Mouse (Mus musculus) intestine, embryonic 15.5 days (tissue): ENCODE measurements around the gene Vdac2. TPM values are rescaled to one million over a fixed set of nuclear protein-coding genes. Genes with fewer than 3 reads are reported as not detected.

Experiments used
- ATAC-seq: fragments of 200-750 bp; cut with Nextera tagmentation; 2 replicates; pipeline ENCODE4 v1.8.0; 2017; ENCODE audit warnings: moderate TSS enrichment, moderate library complexity
- H3K27ac ChIP-seq: fragments of 300-500 bp; sonication (generic); 2 replicates; pipeline ENCODE4 v1.5.1; 2015; ENCODE audit warnings: mild to moderate bottlenecking, inconsistent platforms
- H3K27me3 ChIP-seq: fragments of 300-500 bp; sonication (generic); replicated peaks from 2 replicates; pipeline ENCODE4 v1.6.1; 2015; ENCODE audit warnings: inconsistent platforms
- H3K36me3 ChIP-seq: fragments of 300-500 bp; sonication (generic); 2 replicates; pipeline ENCODE4 v1.6.1; 2015; ENCODE audit warnings: inconsistent platforms
- H3K4me1 ChIP-seq: fragments of 300-500 bp; sonication (generic); replicated peaks from 2 replicates; pipeline ENCODE4 v1.6.1; 2015; ENCODE audit warnings: inconsistent platforms
- H3K4me2 ChIP-seq: fragments of 300-500 bp; sonication (generic); replicated peaks from 2 replicates; pipeline ENCODE4 v1.6.1; 2015; ENCODE audit warnings: mild to moderate bottlenecking, inconsistent platforms
- H3K4me3 ChIP-seq: fragments of 300-500 bp; sonication (generic); replicated peaks from 2 replicates; pipeline ENCODE4 v1.5.1; 2015; ENCODE audit warnings: inconsistent platforms
- H3K9ac ChIP-seq: fragments of 300-500 bp; sonication (generic); 2 replicates; pipeline ENCODE4 v1.6.1; 2015; ENCODE audit warnings: inconsistent platforms
- H3K9me3 ChIP-seq: fragments of 300-500 bp; sonication (generic); 2 replicates; pipeline ENCODE4 v1.6.1; 2016; ENCODE audit warnings: inconsistent platforms
- WGBS: fragments of 180-500 bp; shearing (Covaris S2); methylation state at CpG from one replicate; pipeline ENCODE4 v1.1.7; 2015; 5-methylcytosine and 5-hydroxymethylcytosine counted together
- polyA plus RNA-seq: library from polyadenylated mRNA; unstranded; fragments of >200 nt; fragmentation: Nextera tagmentation; extraction: Ambion mirVana; gene quantifications from 2 replicates; pipeline ENCODE4 v1.2.1, GENCODE M21; 2015

Vdac2 gene
- 368 and 384 TPM in 2 replicates for polyA plus RNA-seq

DNA sequence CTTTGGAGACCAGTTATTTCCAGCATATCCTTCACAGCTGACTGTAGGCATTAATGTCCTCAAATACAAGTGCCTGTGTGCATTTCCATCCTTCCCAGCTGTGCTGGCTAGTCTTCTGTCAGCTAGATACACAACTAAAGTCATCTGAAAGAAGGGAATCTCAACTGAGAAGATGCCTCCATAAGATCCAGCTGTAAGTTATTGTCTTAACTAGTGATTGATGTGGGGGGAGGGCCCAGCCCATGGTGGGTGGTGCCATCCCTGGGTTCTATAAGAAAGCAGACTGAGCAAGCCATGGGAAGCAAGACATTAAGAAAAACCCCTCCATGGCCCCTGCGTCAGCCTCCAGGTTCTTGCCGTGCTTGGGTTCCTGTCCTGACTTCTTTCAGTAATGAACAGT lies at the start of gene Vdac2:
Vdac2 (plus strand) TSS at position 301 of the 400 bp plus-strand sequence.
- H3K4me3 ChIP-seq, result no peak within 1 kb of the TSS
- no peak for ATAC-seq
- H3K27ac ChIP-seq, result peak within 1 kb of the TSS; percentile 82; the same call in 1 of the 2 replicates
- no peaks in the 10 kb centered on the region for H3K9me3 ChIP-seq
- no peaks in the 10 kb centered on the region for H3K36me3 ChIP-seq
- no peak within 1 kb of the TSS for H3K9ac ChIP-seq
- H3K4me1 ChIP-seq, result peaks cover 25% of the 10 kb centered on the region
- no peaks in the 10 kb centered on the region for H3K27me3 ChIP-seq
- 85% methylated on average over 2 of the region's 2 CpGs for WGBS
- H3K4me2 ChIP-seq, result peak within 1 kb of the TSS; percentile 30; the same call in 1 of the 2 replicates

DNA sequence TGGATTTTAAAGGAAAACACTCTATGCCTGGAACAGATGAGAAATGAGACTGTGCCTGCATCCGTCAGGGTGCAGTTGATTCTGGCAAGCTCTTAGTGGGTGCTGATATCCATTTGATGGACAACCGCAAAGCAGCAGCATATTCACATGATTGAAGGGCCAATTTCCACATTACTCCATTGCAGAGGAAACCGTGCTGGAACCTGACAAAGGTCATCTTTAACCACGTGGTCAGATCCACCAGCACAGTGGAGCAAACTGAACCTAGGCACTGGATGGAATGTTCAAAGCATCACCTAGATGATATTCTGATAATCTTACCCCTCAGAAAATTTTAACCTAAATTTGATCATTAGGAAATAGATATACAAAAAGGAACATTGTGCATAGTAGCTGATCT lies 48.8 kb upstream of the Vdac2 start:
- no peak for ATAC-seq

DNA sequence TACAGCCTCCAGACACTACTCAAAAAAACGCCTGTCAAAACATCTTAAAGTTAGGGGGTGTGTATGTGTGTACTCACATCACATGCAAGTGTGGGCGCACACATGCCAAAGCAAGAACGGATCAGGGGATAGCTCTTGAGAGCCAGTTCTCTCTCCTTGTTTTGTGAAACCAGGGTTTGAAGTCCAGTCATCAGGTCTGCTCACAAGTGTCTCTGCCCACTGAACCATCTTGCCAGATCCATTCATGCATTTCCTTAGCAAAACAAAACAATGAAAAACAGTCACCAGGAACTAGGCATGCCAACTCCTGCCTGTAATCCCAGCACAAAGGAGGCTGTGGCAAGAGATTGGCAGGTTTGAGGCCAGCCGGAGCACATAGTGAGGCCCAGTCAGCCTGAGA lies 38.5 kb upstream of the Vdac2 start:
- no peak overlapping the region for H3K9ac ChIP-seq
- no peak overlapping the region for H3K27ac ChIP-seq
- H3K27me3 ChIP-seq, result no peaks in the 10 kb centered on the region
- H3K4me3 ChIP-seq, result no peak overlapping the region
- peaks cover 3% of the 10 kb centered on the region; the same call in 1 of the 2 replicates for H3K4me1 ChIP-seq
- no peak overlapping the region for H3K4me2 ChIP-seq
- ATAC-seq, result no peak
- H3K9me3 ChIP-seq, result no peaks in the 10 kb centered on the region
- 87% methylated on average over 4 of the region's 4 CpGs for WGBS
- H3K36me3 ChIP-seq, result 0 out of 2 replicates have a peak, but pooled peaks cover 6% of the 10 kb centered on the region

More for the DNA sequence above, 48.8 kb upstream of the Vdac2 start:
- 93% methylated on average over 4 of the region's 4 CpGs for WGBS
- no peak overlapping the region for H3K27ac ChIP-seq
- H3K9me3 ChIP-seq, result no peaks in the 10 kb centered on the region
- no peak overlapping the region for H3K9ac ChIP-seq
- no peaks in the 10 kb centered on the region for H3K27me3 ChIP-seq
- H3K4me1 ChIP-seq, result no peaks in the 10 kb centered on the region
- H3K4me3 ChIP-seq, result no peak overlapping the region
- peaks cover 13% of the 10 kb centered on the region; the same call in 1 of the 2 replicates for H3K36me3 ChIP-seq
- no peak overlapping the region for H3K4me2 ChIP-seq

DNA sequence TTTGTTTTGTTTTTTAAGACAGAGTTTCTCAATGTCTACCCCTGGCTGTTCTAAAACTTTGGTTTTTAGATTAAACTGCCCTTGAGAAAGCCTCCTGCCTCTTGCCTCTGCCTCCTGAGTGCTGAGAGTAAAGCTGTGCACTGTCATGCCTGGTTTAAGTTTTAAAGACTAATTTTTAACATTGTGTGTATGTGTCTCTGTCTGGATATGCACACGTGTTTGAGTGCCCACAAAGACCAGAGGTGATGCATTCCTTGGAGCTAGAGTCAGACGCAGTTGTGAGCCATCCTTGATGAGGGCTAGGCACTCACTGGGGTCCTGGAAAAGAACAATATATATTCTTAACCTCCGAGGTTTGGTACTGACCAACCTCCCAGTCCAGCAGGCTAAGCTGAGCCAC lies 37.7 kb upstream of the Vdac2 start:
- WGBS, result 88% methylated on average over 3 of the region's 3 CpGs
- no peak overlapping the region for H3K9ac ChIP-seq
- H3K36me3 ChIP-seq, result 0 out of 2 replicates have a peak, but pooled peaks cover 6% of the 10 kb centered on the region
- no peak overlapping the region for H3K27ac ChIP-seq
- no peak for ATAC-seq
- no peaks in the 10 kb centered on the region for H3K9me3 ChIP-seq
- no peak overlapping the region for H3K4me3 ChIP-seq
- H3K4me2 ChIP-seq, result no peak overlapping the region
- peaks cover 3% of the 10 kb centered on the region; the same call in 1 of the 2 replicates for H3K4me1 ChIP-seq
- H3K27me3 ChIP-seq, result no peaks in the 10 kb centered on the region

DNA sequence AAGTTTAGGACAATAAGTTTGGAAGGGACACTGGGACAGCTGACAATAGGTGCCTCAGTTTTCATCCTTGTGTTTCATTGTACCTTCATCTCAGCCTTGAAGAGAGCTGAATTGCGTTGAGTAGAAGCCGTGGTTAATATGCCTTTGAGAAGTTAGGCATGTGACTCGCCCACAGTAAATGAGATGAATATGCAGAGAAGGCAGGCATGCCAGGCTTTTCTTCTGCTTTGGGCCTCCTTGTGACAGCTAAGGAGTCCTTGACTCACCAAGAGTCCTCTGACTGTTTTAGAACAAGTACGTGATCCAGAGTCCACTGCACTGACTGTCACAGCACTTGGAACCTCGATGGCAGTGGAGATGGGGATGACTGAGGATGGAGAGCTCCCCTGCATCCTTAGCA lies 36.9 kb upstream of the Vdac2 start:
- H3K9me3 ChIP-seq, result no peaks in the 10 kb centered on the region
- 90% methylated on average over 5 of the region's 5 CpGs for WGBS
- H3K4me2 ChIP-seq, result no peak overlapping the region
- no peak overlapping the region for H3K27ac ChIP-seq
- H3K27me3 ChIP-seq, result no peaks in the 10 kb centered on the region
- no peak for ATAC-seq
- H3K36me3 ChIP-seq, result 0 out of 2 replicates have a peak, but pooled peaks cover 6% of the 10 kb centered on the region
- peaks cover 3% of the 10 kb centered on the region; the same call in 1 of the 2 replicates for H3K4me1 ChIP-seq
- no peak overlapping the region for H3K4me3 ChIP-seq
- no peak overlapping the region for H3K9ac ChIP-seq

DNA sequence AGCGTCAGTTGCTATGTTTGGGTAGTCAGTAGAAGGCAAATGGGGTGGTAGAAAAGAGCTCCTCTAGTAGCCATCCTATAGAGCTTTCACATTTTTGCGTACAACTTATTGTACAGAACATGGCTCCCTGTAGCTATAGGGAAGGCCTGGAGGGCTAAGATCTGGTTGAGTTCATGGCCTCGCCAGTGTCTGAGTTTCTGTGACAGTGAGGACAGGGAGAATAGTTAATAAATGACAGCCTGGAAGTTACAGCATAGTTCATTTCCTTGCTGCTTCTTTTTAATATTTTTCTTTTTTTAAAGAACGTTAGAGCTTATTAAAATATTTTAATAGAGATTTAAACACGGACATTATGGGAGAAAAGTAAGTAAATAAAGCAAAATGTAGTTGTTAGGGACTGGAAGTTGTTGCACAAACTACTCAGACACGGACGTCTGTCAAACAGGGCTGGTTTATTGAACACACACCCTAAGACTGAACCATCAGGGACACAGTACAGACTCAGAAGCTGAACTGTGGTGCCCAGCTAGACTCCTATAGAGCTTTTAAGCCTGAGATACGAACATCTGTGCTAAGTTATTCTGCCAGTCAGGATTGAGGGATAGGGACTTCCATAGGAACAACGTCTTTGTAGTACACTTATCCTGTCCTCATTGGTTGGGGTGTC lies 34.3 kb upstream of the Vdac2 start:
- H3K4me3 ChIP-seq, result no peak overlapping the region
- WGBS, result 73% methylated on average over 9 of the region's 9 CpGs
- no peak overlapping the region for H3K9ac ChIP-seq
- no peak overlapping the region for H3K4me2 ChIP-seq
- H3K4me1 ChIP-seq, result peaks cover 3% of the 10 kb centered on the region; the same call in 1 of the 2 replicates
- ATAC-seq, result peak; percentile 80
- H3K27me3 ChIP-seq, result no peaks in the 10 kb centered on the region
- 0 out of 2 replicates have a peak overlapping the region, but pooled peaks have one; percentile 27 for H3K27ac ChIP-seq
- H3K9me3 ChIP-seq, result no peaks in the 10 kb centered on the region
- 0 out of 2 replicates have a peak, but pooled peaks cover 4% of the 10 kb centered on the region for H3K36me3 ChIP-seq

DNA sequence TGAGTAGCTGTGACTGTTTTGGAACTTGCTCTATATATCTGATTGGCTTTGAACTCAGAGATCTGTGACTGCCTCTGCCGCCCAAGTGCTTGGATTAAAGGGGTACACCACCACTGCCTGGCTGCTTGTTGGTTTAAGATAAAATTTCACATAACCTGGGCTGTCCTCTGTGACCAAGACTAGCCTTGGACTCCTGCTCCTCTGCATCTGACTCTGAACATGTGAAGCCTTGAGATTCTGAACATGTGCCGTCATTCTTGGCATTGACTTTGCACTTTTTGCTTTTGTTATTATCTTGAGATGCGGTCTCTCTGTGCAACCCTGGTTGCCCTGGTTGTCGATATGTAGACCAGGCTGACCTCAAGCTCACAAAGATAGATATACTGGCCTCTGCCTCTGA lies 33.3 kb upstream of the Vdac2 start:
- Histone ChIP-seq H3K4me2 (no peak overlapping the region), H3K27ac (no peak overlapping the region), H3K4me3 (no peak overlapping the region), H3K9me3 (no peaks in the 10 kb centered on the region), H3K27me3 (no peaks in the 10 kb centered on the region), H3K9ac (no peak overlapping the region), H3K36me3 (0 out of 2 replicates have a peak, but pooled peaks cover 4% of the 10 kb centered on the region), H3K4me1 (peaks cover 3% of the 10 kb centered on the region; the same call in 1 of the 2 replicates)
- WGBS, result 88% methylated on average over 4 of the region's 4 CpGs
- ATAC-seq, result no peak

DNA sequence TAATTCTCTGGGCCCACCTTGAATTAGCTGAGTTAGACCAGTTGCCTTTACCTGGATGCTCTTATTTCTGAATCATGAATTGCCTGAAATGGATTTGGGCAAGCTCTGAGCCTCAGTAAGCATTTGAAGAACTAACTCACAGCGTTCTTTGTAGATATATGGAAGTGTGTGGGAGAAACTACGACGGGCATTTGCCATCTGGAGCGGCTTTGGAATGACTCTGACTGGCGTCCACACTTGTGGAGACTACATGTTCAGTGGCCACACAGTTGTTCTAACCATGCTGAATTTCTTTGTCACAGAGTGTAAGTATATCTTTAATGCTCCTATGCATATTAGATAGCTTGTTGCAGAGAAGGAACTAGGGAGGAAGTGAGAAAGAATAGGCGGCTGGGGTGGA lies 32.8 kb upstream of the Vdac2 start:
- no peak overlapping the region for H3K9ac ChIP-seq
- H3K4me2 ChIP-seq, result no peak overlapping the region
- H3K36me3 ChIP-seq, result 0 out of 2 replicates have a peak, but pooled peaks cover 4% of the 10 kb centered on the region
- no peak overlapping the region for H3K27ac ChIP-seq
- H3K9me3 ChIP-seq, result no peaks in the 10 kb centered on the region
- peaks cover 3% of the 10 kb centered on the region; the same call in 1 of the 2 replicates for H3K4me1 ChIP-seq
- WGBS, result 91% methylated on average over 6 of the region's 6 CpGs
- H3K4me3 ChIP-seq, result no peak overlapping the region
- no peak for ATAC-seq
- H3K27me3 ChIP-seq, result no peaks in the 10 kb centered on the region

DNA sequence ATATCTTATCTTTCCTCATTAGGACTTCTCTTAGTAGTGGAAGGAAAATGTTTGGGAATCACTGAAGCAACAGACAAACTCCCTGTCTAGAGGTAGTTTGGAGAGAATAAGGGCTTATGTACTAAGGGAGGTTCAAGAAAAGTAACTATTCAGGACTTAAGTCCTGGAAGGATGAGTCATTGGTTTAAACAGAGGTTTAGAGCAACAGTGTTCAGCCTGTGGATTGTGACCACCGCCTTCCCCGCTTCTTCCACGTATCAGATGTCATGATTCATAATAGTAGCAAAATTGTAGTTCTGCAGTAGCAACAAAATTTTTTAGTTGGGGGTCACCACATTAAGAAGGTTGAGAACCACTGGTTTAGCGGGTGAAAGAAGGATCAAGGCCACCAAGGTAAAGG lies 24.4 kb upstream of the Vdac2 start:
- Histone ChIP-seq H3K4me1 (no peaks in the 10 kb centered on the region), H3K4me2 (no peak overlapping the region), H3K27ac (no peak overlapping the region), H3K9ac (no peak overlapping the region), H3K36me3 (peaks cover 5% of the 10 kb centered on the region; the same call in 1 of the 2 replicates), H3K9me3 (no peaks in the 10 kb centered on the region), H3K27me3 (no peaks in the 10 kb centered on the region), H3K4me3 (no peak overlapping the region)
- 93% methylated on average over 4 of the region's 4 CpGs for WGBS
- no peak for ATAC-seq

DNA sequence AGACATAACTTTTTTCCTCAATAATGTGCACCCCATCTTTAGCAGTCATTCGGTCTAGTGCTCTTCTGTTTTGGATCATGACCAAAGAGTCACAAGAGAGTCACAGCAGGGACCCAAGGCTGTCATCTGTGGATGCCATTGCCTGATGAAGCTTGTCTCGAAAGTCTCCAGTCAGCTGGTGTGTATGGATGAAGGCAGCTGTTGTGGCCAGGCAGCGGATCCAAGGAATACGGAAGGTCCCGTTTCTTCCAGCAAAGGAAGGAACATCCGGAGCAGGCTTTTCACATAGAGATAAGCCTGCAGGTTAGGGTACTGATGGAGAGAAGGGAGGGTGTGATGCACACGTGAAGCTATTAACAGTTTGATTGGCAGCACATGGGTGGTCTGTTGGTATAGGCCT lies 23.4 kb upstream of the Vdac2 start:
- no peak overlapping the region for H3K27ac ChIP-seq
- no peak for ATAC-seq
- 84% methylated on average over 7 of the region's 7 CpGs for WGBS
- no peaks in the 10 kb centered on the region for H3K4me1 ChIP-seq
- no peak overlapping the region for H3K4me3 ChIP-seq
- H3K27me3 ChIP-seq, result no peaks in the 10 kb centered on the region
- no peaks in the 10 kb centered on the region for H3K9me3 ChIP-seq
- no peak overlapping the region for H3K9ac ChIP-seq
- H3K4me2 ChIP-seq, result no peak overlapping the region
- H3K36me3 ChIP-seq, result peaks cover 5% of the 10 kb centered on the region; the same call in 1 of the 2 replicates

DNA sequence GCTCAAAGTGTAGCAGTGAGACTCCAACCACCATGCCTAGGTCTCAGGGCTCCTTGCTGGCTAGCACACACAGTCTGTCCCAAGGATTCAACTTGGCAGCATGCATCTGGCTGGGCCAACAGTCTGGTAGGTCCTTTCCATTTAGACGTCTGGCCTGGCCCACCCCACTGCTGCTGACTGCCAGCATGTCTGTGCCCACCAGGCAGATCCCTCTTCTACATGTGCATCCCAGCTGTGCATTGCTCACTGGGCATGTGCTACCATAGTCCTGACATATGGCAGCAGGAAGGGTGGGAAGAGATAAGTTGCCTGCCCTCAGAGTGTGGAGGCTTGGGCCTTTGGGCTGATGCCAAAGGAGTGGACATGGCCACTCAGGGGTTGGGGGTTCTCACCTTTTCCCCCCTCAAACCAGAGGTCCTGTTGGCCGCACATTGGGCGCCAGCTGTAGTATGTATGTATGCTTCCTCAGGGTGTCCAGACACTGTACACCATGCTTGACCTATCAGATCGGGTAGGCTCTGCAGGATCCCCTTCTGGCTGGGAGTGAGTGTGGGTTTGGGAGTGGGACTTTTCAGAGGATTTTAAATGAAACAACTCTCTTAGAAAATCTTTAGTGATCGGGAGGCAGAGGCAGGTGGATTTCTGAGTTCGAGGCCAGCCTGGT lies 22.4 kb upstream of the Vdac2 start:
- Histone ChIP-seq H3K27me3 (no peaks in the 10 kb centered on the region), H3K9ac (no peak overlapping the region), H3K27ac (no peak overlapping the region), H3K4me1 (no peaks in the 10 kb centered on the region), H3K9me3 (no peaks in the 10 kb centered on the region), H3K36me3 (peaks cover 5% of the 10 kb centered on the region; the same call in 1 of the 2 replicates), H3K4me2 (no peak overlapping the region), H3K4me3 (no peak overlapping the region)
- no peak; the same call in 1 of the 2 replicates for ATAC-seq
- 92% methylated on average over 6 of the region's 6 CpGs for WGBS

DNA sequence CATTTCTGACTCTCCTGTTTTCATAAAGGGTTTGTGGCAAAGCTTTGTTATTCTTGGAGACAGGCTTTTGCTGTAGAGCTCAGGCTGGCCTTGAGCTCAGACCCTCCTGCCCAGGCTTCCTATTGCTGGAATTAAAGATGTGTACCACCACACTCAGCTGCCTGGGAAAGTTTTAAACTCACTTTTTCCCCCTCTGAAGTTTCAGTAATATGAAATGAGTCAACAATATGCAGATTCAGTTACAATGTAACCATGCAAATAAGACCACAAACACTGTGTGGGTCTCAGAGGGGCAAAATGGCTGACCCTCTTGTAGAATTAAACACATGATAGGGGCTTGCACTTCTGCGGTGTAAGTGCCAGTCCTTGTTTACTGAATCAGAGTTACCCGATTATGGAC lies 18.8 kb upstream of the Vdac2 start:
- 0 out of 2 replicates have a peak overlapping the region, but pooled peaks have one; percentile 75 for H3K27ac ChIP-seq
- H3K4me1 ChIP-seq, result no peaks in the 10 kb centered on the region
- no peak overlapping the region for H3K4me2 ChIP-seq
- H3K4me3 ChIP-seq, result no peak overlapping the region
- no peak overlapping the region for H3K9ac ChIP-seq
- no peak for ATAC-seq
- H3K27me3 ChIP-seq, result no peaks in the 10 kb centered on the region
- no peaks in the 10 kb centered on the region for H3K9me3 ChIP-seq
- WGBS, result 57% methylated on average over 2 of the region's 2 CpGs
- H3K36me3 ChIP-seq, result peaks cover 5% of the 10 kb centered on the region; the same call in 1 of the 2 replicates
